Mouse (Mus musculus) kidney, embryonic 15.5 days (tissue): ENCODE measurements around the gene Slit3. TPM values are rescaled to one million over a fixed set of nuclear protein-coding genes. Genes with fewer than 3 reads are reported as not detected.

ENCODE experiments used
- ATAC-seq: fragments of 200-750 bp; cut with Nextera tagmentation; replicated peaks from 2 replicates; pipeline ENCODE4 v1.8.0; 2017; ENCODE audit warnings: moderate TSS enrichment; ENCODE audit not compliant: low FRiP score
- H3K27ac ChIP-seq: fragments of 300-500 bp; sonication (generic); 2 replicates; pipeline ENCODE4 v1.5.1; 2015; ENCODE audit warnings: mild to moderate bottlenecking, inconsistent platforms
- H3K27me3 ChIP-seq: fragments of 300-500 bp; sonication (generic); 2 replicates; pipeline ENCODE4 v1.6.1; 2015; ENCODE audit warnings: inconsistent platforms
- H3K36me3 ChIP-seq: fragments of 300-500 bp; sonication (generic); 2 replicates; pipeline ENCODE4 v1.6.1; 2015; ENCODE audit warnings: inconsistent platforms
- H3K4me1 ChIP-seq: fragments of 300-500 bp; sonication (generic); 2 replicates; pipeline ENCODE4 v1.6.1; 2015; ENCODE audit warnings: inconsistent platforms
- H3K4me2 ChIP-seq: fragments of 300-500 bp; sonication (generic); 2 replicates; pipeline ENCODE4 v1.6.1; 2015; ENCODE audit warnings: moderate library complexity, mild to moderate bottlenecking, inconsistent platforms
- H3K4me3 ChIP-seq: fragments of 300-500 bp; sonication (generic); replicated peaks from 2 replicates; pipeline ENCODE4 v1.5.1; 2015; ENCODE audit warnings: mild to moderate bottlenecking, inconsistent platforms
- H3K9ac ChIP-seq: fragments of 300-500 bp; sonication (generic); 2 replicates; pipeline ENCODE4 v1.6.1; 2015; ENCODE audit warnings: mild to moderate bottlenecking, inconsistent platforms
- H3K9me3 ChIP-seq: fragments of 300-500 bp; sonication (generic); replicated peaks from 2 replicates; pipeline ENCODE4 v1.6.1; 2016; ENCODE audit warnings: inconsistent platforms
- WGBS: fragments of 180-500 bp; shearing (Covaris S2); methylation state at CpG from one replicate; pipeline ENCODE4 v1.1.7; 2015; ENCODE audit warnings: mixed read lengths; 5-methylcytosine and 5-hydroxymethylcytosine counted together
- polyA plus RNA-seq: library from polyadenylated mRNA; unstranded; fragments of >200 nt; fragmentation: Nextera tagmentation; extraction: Ambion mirVana; gene quantifications from 2 replicates; pipeline ENCODE4 v1.2.1, GENCODE M21; 2015

Gene Slit3
- polyA plus RNA-seq, 1 experiment from 2014 or later, result 14.9 TPM

GRCm38 (mm10) chr11:35655836-35656235, 534.8 kb downstream of the Slit3 start:
- H3K27ac ChIP-seq, result no peak overlapping the region
- no peaks in the 10 kb centered on the region for H3K27me3 ChIP-seq
- H3K4me2 ChIP-seq, result no peak overlapping the region
- H3K36me3 ChIP-seq, result no peaks in the 10 kb centered on the region
- no peaks in the 10 kb centered on the region for H3K4me1 ChIP-seq
- no peak overlapping the region for H3K9ac ChIP-seq
- ATAC-seq, result no peak
- no peaks in the 10 kb centered on the region for H3K9me3 ChIP-seq
- no peak overlapping the region for H3K4me3 ChIP-seq

- no peaks in the 10 kb centered on the region for H3K9me3 ChIP-seq
- H3K4me1 ChIP-seq, result no peaks in the 10 kb centered on the region
- no peak overlapping the region for H3K9ac ChIP-seq
- 79% methylated on average over 6 of the region's 6 CpGs for WGBS
- ATAC-seq, result no peak
- H3K27ac ChIP-seq, result no peak overlapping the region
- H3K36me3 ChIP-seq, result no peaks in the 10 kb centered on the region
- no peak overlapping the region for H3K4me2 ChIP-seq
- H3K27me3 ChIP-seq, result no peaks in the 10 kb centered on the region
- no peak overlapping the region for H3K4me3 ChIP-seq
These were observed 536.6 kb downstream of the Slit3 start for GRCm38 (mm10) chr11:35657582-35657981.

- H3K9ac ChIP-seq, result no peak overlapping the region
- no peaks in the 10 kb centered on the region for H3K9me3 ChIP-seq
- no peaks in the 10 kb centered on the region for H3K36me3 ChIP-seq
- no peak for ATAC-seq
- WGBS, result 78% methylated on average over 4 of the region's 4 CpGs
- H3K4me1 ChIP-seq, result no peaks in the 10 kb centered on the region
- H3K4me2 ChIP-seq, result no peak overlapping the region
- no peak overlapping the region for H3K4me3 ChIP-seq
- H3K27me3 ChIP-seq, result 0 out of 2 replicates have a peak, but pooled peaks cover 3% of the 10 kb centered on the region
- H3K27ac ChIP-seq, result no peak overlapping the region
These were observed 539.9 kb downstream of the Slit3 start for GRCm38 (mm10) chr11:35660967-35661366.

GRCm38 (mm10) chr11:35662945-35663344, 541.9 kb downstream of the Slit3 start:
- Histone ChIP-seq H3K4me2 (no peak overlapping the region), H3K4me1 (no peaks in the 10 kb centered on the region), H3K9me3 (no peaks in the 10 kb centered on the region), H3K9ac (no peak overlapping the region), H3K4me3 (no peak overlapping the region), H3K27ac (no peak overlapping the region), H3K36me3 (no peaks in the 10 kb centered on the region), H3K27me3 (0 out of 2 replicates have a peak, but pooled peaks cover 6% of the 10 kb centered on the region)
- no peak for ATAC-seq
- 79% methylated on average over 3 of the region's 3 CpGs for WGBS

GRCm38 (mm10) chr11:35663661-35664060, 542.6 kb downstream of the Slit3 start:
- H3K9ac ChIP-seq, result no peak overlapping the region
- 0 out of 2 replicates have a peak, but pooled peaks cover 6% of the 10 kb centered on the region for H3K27me3 ChIP-seq
- no peak for ATAC-seq
- no peak overlapping the region for H3K4me2 ChIP-seq
- H3K9me3 ChIP-seq, result no peaks in the 10 kb centered on the region
- H3K4me3 ChIP-seq, result no peak overlapping the region
- no peaks in the 10 kb centered on the region for H3K4me1 ChIP-seq
- no peaks in the 10 kb centered on the region for H3K36me3 ChIP-seq
- no peak overlapping the region for H3K27ac ChIP-seq
- WGBS, result 65% methylated on average over 8 of the region's 8 CpGs

- Histone ChIP-seq H3K4me3 (no peak overlapping the region), H3K9ac (no peak overlapping the region), H3K27me3 (0 out of 2 replicates have a peak, but pooled peaks cover 6% of the 10 kb centered on the region), H3K4me2 (no peak overlapping the region), H3K36me3 (no peaks in the 10 kb centered on the region), H3K9me3 (no peaks in the 10 kb centered on the region), H3K27ac (no peak overlapping the region), H3K4me1 (no peaks in the 10 kb centered on the region)
- peak; percentile 43; the same call in 1 of the 2 replicates for ATAC-seq
- 53% methylated on average over 5 of the region's 5 CpGs for WGBS
These were observed 544.0 kb downstream of the Slit3 start for GRCm38 (mm10) chr11:35664991-35665390.

GRCm38 (mm10) chr11:35667428-35667827, 546.4 kb downstream of the Slit3 start:
- no peaks in the 10 kb centered on the region for H3K4me1 ChIP-seq
- no peak overlapping the region for H3K4me2 ChIP-seq
- 0 out of 2 replicates have a peak, but pooled peaks cover 6% of the 10 kb centered on the region for H3K27me3 ChIP-seq
- H3K9me3 ChIP-seq, result no peaks in the 10 kb centered on the region
- H3K27ac ChIP-seq, result no peak overlapping the region
- H3K9ac ChIP-seq, result no peak overlapping the region
- H3K4me3 ChIP-seq, result no peak overlapping the region
- no peaks in the 10 kb centered on the region for H3K36me3 ChIP-seq
- 68% methylated on average over 3 of the region's 3 CpGs for WGBS
- 0 out of 2 replicates have a peak, but pooled peaks have one; percentile 10 for ATAC-seq

- Histone ChIP-seq H3K36me3 (no peaks in the 10 kb centered on the region), H3K4me3 (no peak overlapping the region), H3K9ac (no peak overlapping the region), H3K4me1 (no peaks in the 10 kb centered on the region), H3K27ac (no peak overlapping the region), H3K27me3 (0 out of 2 replicates have a peak, but pooled peaks cover 6% of the 10 kb centered on the region), H3K9me3 (no peaks in the 10 kb centered on the region), H3K4me2 (no peak overlapping the region)
- ATAC-seq, result no peak
- 29% methylated on average over 3 of the region's 3 CpGs for WGBS
These were observed 547.1 kb downstream of the Slit3 start for GRCm38 (mm10) chr11:35668138-35668537.

- H3K27me3 ChIP-seq, result 0 out of 2 replicates have a peak, but pooled peaks cover 6% of the 10 kb centered on the region
- no peak overlapping the region for H3K9ac ChIP-seq
- H3K27ac ChIP-seq, result no peak overlapping the region
- no peaks in the 10 kb centered on the region for H3K9me3 ChIP-seq
- H3K4me2 ChIP-seq, result no peak overlapping the region
- WGBS, result 68% methylated on average over 1 of the region's 1 CpGs
- no peak overlapping the region for H3K4me3 ChIP-seq
- no peaks in the 10 kb centered on the region for H3K36me3 ChIP-seq
- no peak for ATAC-seq
- H3K4me1 ChIP-seq, result no peaks in the 10 kb centered on the region
These were observed 547.7 kb downstream of the Slit3 start for GRCm38 (mm10) chr11:35668750-35669149.

GRCm38 (mm10) chr11:35669536-35669935, 548.5 kb downstream of the Slit3 start:
- 0 out of 2 replicates have a peak, but pooled peaks cover 3% of the 10 kb centered on the region for H3K27me3 ChIP-seq
- 75% methylated on average over 5 of the region's 5 CpGs for WGBS
- no peak for ATAC-seq
- no peak overlapping the region for H3K9ac ChIP-seq
- H3K27ac ChIP-seq, result no peak overlapping the region
- H3K9me3 ChIP-seq, result no peaks in the 10 kb centered on the region
- no peaks in the 10 kb centered on the region for H3K36me3 ChIP-seq
- H3K4me3 ChIP-seq, result no peak overlapping the region
- no peak overlapping the region for H3K4me2 ChIP-seq
- no peaks in the 10 kb centered on the region for H3K4me1 ChIP-seq

- Histone ChIP-seq H3K4me3 (no peak overlapping the region), H3K27me3 (0 out of 2 replicates have a peak, but pooled peaks cover 3% of the 10 kb centered on the region), H3K27ac (no peak overlapping the region), H3K4me2 (no peak overlapping the region), H3K9ac (no peak overlapping the region), H3K36me3 (no peaks in the 10 kb centered on the region), H3K9me3 (no peaks in the 10 kb centered on the region), H3K4me1 (no peaks in the 10 kb centered on the region)
- ATAC-seq, result no peak
- WGBS, result 75% methylated on average over 6 of the region's 6 CpGs
These were observed 549.2 kb downstream of the Slit3 start for GRCm38 (mm10) chr11:35670181-35670580.

GRCm38 (mm10) chr11:35670746-35671145, 549.7 kb downstream of the Slit3 start:
- WGBS, result 57% methylated on average over 3 of the region's 3 CpGs
- Histone ChIP-seq H3K27me3 (0 out of 2 replicates have a peak, but pooled peaks cover 3% of the 10 kb centered on the region), H3K4me3 (no peak overlapping the region), H3K36me3 (no peaks in the 10 kb centered on the region), H3K9me3 (no peaks in the 10 kb centered on the region), H3K4me1 (no peaks in the 10 kb centered on the region), H3K4me2 (no peak overlapping the region), H3K27ac (no peak overlapping the region), H3K9ac (no peak overlapping the region)
- ATAC-seq, result no peak

- Histone ChIP-seq H3K4me3 (no peak overlapping the region), H3K27ac (no peak overlapping the region), H3K9me3 (no peaks in the 10 kb centered on the region), H3K4me2 (no peak overlapping the region), H3K4me1 (peaks cover 16% of the 10 kb centered on the region), H3K9ac (no peak overlapping the region), H3K27me3 (no peaks in the 10 kb centered on the region), H3K36me3 (no peaks in the 10 kb centered on the region)
- ATAC-seq, result no peak
- WGBS, result 65% methylated on average over 7 of the region's 7 CpGs
These were observed 552.0 kb downstream of the Slit3 start for GRCm38 (mm10) chr11:35673050-35673449.
